Mouse (Mus musculus) mesoderm, embryonic 11.5 days (tissue): ENCODE data around the gene Spock2.

ENCODE experiments used
- DNase-seq: peaks from one replicate; pipeline ENCODE4 v3.0.0-alpha.2; 2012; ENCODE audit warnings: low read depth, low spot score

The Spock2 gene

DNA sequence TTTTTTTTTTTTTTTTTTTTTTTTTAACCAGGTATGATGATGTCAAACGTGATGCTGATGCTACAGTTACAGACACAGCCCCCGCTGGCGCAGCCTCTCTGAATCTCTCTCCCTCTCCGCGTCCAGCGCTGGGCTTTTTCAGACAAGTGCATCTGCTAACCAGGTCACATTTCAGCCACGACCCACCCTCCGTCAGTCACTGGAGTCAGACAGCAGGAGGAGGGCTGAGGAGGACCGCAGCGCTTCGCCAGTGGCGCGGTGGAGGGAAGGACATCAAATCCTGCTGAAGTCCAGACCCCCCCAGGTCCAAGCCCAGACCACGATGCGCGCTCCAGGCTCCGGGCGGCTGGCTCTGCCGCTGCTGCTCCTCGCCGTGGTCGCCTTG is at the start of gene Spock2:
Gene Spock2 (plus strand): TSS at position 74 of the 385 bp plus-strand sequence.
- DNase-seq, result peak; percentile 65

DNA sequence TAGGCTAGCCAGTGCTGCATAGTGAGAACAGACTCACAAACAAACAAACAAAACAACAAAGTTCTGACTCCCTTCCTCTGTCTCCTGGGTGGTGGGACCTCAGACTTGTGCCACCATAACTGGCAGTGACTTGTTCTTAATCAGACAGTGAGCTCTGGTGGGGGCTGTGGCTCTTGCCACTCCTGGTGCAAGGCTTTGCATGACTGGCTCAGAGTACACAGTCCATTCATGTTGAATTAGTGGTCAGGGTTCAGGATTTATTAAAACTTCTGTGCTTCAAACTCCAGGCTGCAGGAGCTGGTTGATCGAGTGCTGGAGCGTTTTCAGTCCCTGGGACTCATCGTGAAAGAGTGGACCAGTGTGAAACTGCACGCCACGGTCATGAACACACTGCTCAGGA is 43.8 kb upstream of the Spock2 start:
- no peak for DNase-seq

DNA sequence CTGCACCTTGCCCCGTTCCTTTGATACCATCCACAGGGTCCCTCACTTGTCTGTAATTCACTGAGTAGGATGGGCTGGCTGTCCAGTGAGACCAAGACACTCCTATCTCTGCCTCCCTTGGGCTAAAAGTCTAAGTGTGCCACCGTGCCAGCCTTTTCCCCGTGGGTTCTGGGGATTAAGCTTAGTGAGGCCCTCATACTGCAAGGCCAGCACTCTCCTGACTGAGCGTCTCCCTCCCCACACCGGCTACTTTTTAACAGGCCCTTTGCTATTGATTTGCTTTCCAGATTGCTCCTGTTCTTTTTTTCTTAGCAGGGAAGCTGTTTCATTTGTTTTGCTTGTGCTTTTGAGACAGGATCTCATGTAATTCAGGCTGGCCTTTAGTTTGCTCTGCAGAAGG is 43.1 kb upstream of the Spock2 start:
- no peak for DNase-seq

DNA sequence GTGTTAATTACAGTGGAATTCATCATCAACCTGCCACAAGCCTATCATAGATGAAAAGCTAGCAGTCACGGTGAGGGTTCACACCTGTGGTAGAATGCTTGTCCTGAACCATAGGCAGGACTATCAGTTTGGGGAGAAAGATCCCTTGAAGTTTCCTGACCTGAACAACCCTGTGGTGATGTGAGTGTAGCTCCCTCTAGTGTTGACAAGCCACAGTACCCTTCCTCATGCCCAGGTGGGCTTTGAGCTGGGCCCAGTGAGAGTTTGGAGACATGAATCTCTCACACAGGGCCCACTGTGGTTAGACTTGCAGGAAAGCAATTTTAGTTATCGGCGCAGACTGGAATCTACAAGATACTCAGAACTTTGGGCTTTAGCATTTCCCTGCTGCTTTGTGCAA is 39.5 kb upstream of the Spock2 start:
- peak; percentile 47 for DNase-seq

DNA sequence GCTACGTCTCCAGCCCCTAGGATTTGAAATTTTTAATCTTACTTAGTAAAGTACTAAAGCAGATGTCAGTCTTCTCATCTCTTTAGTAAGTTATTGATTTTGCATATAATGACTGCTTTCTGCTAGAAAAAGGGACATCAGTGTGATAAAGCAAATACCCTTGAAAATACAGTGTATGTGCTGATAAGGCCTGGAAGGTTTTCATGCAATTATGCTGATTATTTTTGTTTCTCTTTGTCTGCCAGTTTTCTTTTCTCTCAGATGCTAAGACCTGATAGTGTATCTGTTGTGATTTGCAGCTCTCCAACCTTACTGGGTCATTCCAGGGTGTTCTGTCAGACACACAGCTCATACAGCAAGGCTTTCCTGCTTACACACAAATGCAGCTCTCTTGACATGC is 30.9 kb upstream of the Spock2 start:
- no peak for DNase-seq

DNA sequence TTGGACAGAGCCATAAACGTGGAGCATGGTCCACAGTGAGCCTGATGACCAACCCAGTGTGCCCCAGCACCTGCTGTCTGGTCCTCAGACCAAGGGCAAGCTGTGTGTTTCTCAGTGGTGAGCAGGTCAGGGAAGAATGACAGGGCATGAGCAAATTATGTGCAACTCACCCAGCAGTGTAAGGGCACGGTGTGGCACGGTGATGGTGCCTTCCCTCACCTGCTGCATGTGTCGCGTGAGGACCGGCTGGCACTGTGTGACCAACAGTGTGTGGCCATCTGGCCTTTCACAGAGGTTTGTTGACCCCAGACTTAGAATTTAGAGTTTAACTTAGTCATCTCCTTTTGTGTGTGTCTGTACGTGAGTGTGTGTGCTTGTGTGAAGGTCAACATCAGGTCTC is 28.8 kb upstream of the Spock2 start:
- DNase-seq, result no peak

DNA sequence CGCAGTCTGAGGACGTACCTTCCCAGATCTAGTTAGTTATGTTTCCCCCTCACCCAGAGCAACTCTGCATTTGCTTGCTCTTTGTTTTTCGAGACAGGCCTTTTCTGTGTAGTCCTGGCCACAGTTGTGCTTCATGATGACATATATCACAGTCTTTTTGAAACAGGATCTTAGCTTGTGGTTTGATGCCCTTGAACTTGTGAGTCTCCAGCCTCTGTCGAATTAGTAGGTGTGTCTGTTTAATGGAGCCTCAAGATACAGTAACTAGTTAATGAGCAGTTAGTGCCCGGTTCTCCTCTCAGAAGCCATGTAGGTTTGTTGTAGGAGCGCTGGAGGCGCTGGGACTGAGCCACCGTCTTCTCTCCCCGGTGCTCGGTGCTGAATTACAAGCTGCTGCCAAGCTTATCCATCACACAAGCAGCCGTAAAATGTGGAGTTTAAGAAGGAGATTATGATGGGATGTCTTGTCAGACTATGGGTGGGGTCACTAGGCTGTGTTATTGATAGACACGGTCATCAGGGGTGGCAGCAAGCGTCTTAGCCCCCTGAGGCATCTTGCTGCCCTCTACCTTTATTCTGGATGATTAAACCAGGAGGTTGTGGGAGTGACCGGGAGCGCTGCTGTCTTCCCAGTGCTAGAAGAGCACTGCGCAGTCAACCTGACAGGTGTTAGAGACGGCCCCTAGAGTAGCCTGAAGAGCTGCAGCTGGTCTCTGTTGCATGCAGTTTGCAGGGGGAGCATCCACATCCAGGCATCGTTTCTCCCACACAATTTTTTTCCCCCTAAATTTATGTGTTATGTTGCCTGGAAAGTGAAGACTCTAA is 28.1 kb upstream of the Spock2 start:
- DNase-seq, result no peak

DNA sequence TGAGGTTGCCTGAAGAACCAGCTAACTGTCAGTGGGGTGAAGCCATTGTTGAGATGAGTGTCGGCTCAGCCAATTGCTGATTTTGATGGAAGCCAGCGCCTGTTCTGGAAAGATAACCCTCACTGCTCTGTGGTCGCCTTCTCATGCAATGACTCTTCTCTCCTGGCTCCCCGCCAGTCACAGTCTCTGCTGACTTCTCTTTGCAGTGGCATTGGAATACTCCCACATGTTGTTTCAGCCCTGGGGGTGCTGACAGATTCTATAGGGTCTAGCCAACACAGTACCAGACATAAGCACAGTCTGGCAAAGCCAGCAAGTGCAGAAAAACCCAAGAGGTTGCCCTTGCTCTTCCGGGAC is 27.5 kb upstream of the Spock2 start:
- no peak for DNase-seq

DNA sequence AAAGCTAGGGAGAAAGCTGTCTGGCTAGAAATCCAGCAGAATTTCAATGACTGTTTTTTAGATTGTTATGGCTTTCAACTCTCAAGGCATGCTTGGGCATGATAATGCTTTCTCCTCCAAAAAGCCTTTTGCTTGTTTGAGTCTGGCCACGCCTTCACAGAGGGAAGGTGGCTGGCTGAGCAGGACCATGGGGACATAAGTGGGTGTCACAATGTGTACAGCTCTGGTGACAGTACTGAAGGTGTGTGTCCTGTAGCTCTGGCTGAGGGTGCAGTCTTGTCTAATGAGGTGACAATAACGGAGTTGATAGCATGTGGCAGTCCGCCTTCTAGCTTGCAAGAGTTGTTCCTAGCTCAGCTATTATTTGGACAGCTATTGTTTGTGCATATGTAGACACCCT is 25.8 kb upstream of the Spock2 start:
- DNase-seq, result no peak

DNA sequence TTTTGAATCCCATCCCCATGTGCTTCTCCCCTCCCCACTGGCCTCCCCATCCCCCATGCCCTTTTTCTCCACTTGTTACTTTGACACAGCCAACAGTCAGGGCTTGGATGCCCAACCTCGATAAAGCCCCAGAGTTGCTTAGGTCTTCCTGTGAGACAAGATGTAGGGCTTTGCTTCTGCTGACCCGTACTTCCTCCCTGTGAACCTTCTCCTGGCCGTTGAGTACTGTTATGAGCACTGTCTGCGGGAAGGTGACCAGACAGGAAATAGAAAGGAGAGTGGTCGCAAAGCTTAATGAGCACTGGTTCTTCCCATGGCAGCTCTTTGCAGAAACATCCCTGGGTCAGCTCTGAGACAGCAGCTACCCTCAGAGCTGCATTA is 25.4 kb upstream of the Spock2 start:
- no peak for DNase-seq

DNA sequence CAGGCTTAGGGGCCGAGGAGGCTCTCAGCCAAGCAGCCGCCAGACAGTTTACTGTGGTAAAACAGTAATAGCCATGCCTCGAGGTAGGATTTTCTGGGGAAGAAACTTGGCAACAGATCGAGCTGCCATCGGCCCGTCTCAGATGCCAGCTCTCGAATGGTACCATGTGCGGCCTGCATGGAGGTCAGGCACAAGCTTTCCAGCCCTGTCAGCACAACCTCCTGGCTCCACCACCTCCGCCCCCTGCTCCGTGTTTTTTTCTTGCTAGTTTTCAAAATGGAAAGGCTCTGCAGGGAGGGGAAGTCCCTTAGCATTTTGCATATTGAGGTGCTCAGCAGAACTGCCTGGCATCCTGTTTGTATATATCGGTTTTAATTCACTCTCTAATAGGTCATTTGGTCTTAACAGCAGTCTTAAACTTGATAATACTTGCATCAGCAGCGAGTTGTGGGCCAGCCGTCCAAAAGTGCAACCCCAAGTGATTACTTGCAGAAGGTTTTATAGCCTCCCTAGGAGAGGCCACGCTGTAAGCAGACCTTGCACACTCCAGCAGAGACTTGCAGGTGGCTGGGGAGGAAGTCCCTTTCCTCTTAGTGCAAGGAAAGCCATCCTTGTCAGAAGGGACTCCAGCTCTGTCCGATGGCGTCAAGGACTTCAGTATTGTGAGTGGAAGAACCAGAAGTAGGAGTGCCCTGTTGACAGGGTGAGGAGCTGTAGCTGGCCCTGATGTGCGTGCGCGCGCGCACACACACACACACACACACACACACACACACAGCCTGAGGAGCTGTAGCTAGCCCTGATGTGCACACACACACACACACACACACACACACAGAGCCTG is 24.8 kb upstream of the Spock2 start:
- no peak for DNase-seq

DNA sequence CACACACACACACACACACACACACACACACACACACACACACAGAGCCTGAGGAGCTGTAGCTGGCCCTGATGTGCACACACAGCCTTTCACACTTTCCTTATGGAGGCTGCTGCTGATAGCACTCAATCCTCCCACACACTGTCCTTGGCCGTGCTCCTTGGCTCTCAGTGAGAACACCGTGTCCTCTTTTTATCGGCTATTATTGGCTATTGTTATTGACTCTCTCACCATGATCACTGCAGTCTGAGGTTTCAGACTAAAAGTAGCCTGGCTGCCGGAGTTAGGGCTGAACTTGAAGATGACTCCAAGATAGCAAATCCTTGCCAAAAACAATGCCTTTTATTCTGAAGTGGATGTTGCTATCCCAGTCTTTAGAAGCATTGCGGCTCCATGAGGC is 24.1 kb upstream of the Spock2 start:
- DNase-seq, result no peak

DNA sequence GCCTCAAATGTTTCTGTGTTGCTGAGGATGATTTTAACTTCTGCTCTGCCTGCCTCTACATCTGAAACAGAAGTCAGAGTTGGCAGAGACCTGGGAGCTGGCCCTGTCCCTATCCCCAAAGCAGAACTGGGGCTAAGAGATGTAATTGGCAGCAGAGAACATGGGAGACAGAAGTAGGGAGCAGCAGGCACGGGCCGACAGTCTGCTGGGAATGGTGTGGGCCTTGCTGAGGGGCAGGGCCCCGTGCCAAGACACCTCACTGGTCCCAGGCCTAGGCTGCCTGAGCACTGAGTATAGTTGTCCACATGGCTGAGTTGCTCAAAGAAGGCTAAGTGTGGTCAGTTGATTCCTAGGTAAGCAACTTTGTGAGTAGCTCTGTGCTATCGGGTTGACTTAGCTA is 22.0 kb upstream of the Spock2 start:
- DNase-seq, result no peak

DNA sequence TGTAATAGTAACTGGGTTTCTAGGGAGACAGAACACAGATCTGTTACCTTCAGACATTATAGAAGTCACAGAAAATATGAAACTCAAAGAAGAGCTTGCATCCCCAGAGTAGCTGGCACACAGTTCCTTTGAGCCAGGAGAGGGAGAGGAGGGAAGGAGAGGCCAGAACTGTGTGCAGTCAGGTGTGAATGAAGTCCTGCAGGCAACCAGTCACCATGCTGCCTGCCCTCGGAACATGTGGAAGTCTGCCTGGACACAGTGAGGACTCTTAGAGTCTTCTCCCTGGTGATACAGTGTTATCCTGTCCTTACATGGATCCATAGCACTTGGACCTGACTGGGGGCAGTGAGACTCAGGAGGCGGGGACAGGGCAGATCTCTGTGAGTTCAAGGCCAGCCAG is 13.7 kb upstream of the Spock2 start:
- no peak for DNase-seq

DNA sequence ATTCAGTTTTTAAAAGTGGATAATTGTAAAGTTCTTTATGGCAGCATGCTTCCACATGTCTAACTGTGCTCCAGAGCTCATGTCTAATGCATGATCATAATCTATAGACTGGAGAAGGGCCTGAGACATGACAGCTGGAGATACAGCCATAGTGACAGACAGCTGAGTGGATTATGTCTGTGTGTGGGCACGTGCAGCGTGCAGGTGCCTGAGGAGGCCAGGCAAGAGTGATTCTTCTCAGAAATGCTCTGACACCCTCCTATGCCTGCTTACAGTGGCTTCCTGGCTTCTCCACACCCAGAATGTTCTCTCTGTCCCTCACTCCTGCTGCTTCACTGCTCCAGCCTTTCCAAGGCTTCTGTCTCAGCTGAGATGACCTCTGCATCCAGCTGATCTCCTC is 12.3 kb upstream of the Spock2 start:
- no peak for DNase-seq

DNA sequence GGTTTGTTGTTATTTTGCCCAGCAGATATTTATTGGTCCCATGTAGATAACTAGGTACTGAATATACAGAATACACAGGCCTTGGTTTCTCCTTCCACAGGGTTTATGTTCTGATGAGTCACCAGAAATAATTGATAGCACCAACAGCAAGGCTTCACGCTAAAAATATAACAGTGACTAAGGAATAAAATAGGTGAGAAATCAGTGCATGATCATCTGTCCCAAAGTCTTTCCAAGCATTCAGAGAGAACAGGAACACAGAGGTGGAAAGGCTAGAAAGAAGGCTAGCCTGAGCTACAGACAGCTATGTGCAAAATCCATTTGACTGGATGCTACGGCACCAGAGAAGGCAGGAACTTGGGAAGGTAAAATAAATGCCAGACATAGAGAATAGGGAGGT is 10.5 kb upstream of the Spock2 start:
- DNase-seq, result no peak

DNA sequence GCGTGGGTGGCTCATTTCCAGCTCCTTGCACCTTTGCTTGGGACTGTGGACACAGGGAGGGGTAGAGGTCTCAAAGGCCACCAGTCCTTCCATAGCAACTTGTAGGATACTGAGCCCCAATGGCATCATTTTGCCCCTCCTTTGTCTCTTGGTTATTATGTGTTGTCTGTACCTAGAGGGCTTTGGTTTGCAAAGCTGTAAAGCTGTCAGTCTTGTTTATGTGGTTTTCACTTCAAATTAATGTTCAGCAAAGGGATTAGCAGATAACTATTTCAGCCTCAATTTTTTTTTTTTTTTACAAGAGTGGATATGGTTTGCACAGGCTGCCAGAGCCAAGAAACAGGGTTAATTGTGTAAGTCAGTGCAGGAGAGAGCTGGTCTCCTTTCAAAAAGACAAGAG is 9.7 kb upstream of the Spock2 start:
- DNase-seq, result no peak

DNA sequence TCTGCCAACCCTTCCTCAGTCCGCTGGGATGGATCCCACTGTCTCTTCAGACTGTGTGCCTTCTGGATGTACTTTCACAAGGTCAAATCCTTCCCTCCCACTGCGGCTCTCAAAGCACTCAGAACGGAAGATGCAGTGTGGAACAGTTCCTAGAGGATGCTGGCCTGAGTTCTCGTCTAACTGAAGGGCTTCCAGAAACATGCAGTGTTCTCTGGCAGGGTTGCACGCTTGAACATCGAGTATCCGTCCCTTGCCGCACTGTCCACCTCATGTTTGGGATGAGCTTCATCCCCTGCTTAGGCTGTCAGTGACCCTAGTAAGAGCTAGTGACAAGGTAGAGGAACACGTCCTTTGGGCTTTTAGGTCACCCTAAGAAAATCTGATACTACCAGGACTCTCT is 8.9 kb upstream of the Spock2 start:
- DNase-seq, result no peak

DNA sequence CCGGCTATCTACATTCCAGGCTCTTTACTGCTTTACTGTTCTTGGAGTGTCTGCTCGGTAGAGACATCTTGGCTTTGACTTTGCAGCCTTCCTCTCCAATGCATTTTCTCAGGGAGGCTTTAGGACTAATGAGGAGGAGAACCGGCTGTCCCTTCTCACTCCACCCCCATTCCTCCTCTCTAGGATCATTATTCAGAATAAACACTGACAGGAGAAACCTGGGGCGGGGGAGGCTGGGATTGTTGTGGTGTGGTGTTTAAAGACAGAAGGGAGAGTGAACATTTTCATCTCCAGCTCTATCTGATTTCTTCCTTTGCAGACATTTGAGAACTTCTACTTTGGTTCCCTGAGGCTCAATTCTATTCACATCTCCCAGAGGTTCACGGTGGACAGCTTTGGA is 8.2 kb upstream of the Spock2 start:
- no peak for DNase-seq

DNA sequence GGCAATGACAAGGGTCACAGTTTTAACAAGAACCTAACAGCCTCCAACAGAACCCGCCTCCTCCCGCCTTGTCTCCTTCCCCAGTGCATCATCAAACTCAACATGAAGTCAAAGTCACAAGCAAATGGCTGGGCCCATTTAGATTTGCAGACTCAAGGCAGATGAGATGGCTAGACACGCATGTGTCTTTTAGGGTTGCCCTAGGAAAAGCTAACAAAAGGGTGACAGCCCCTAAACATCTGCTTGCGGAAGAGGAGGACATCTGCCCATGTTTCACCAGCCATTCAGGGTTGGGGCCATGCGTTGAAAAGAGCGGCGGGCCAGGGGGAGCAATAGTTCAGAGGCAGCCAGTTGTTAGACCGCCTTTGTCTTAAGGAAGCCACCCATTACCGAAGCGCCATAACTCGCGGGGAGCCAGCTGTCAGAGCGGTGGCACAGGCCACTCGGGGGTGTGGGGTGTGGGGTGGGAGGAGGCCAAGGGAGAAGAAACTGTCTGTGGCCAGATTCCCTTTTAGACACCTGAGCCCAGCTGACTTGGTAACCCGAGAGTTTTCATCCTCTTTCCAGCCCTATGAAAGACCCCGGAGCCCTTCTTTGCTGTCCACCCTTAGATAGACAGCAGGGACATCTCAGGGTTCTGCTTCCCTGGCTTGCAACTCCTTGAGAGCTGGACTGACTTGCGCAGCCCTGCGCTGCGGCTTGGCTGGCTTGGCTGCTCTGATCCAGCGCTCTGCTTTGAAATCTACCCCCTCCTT is 451 bp upstream of the Spock2 start:
- DNase-seq, result peak; percentile 64

DNA sequence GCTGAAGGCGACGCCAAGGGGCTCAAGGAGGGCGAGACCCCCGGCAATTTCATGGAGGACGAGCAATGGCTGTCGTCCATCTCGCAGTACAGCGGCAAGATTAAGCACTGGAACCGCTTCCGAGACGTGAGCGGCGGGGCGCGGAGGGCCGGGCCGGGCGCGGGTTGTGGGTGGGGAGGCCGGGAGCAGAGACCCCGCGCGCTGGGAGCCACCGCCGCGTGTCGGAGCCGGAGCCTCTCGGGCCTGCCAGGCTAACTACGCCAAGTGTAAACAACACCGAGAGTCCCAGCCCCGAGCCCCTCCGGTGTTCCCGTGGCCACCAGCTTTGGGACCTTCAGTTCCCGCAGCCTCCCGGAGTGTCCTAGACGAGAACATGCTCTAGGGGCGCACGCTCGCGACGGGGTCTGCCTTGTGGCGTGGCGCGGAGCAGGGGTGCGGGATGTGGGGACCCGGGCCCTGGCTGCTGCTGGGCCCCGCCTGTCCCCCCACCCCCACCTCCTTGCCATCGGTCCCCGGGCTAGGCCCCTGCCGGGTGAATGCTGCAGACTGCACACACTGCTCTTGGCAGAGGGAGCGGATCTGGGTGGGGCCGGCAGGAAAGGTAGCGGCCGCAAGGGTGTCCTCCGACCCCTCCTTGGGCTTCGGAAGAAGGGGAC is 640 bp downstream of the Spock2 start:
- peak; percentile 64 for DNase-seq

DNA sequence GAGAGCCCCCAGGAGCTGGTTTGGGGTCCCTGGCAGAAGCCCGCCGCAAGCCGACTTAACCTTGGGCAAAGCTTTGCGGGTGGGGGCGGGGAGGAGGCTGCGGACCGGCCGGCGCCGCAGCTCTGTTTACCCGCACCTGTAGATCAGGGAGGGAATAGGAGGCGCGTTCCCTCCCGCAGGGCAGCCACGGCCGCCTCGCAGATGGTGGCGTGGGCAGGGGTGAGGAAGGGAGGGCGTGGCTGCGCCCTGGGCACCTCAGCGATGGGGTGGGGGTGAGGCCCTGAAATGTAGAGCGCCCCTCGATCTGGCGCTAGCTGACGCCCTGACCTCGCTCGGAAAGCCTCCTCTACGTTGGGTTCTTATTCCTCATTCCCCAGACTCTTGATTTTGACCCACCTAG is 1.4 kb downstream of the Spock2 start:
- no peak for DNase-seq
